Mouse (Mus musculus) stomach, embryonic 16.5 days (tissue): ENCODE results near the gene Map3k5. TPM values are rescaled to one million over a fixed set of nuclear protein-coding genes. Genes with fewer than 3 reads are reported as not detected.

Experiments
- ATAC-seq: fragments of 200-750 bp; cut with Nextera tagmentation; 2 replicates; pipeline ENCODE4 v1.8.0; 2017; ENCODE audit warnings: moderate number of reproducible peaks, moderate TSS enrichment; ENCODE audit not compliant: insufficient read depth, low FRiP score
- H3K27ac ChIP-seq: fragments of 300-500 bp; sonication (generic); 2 replicates; pipeline ENCODE4 v1.5.1; 2014; ENCODE audit warnings: low read length
- H3K27me3 ChIP-seq: fragments of 300-500 bp; sonication (generic); 2 replicates; pipeline ENCODE4 v1.6.1; 2014; ENCODE audit warnings: low read length, control low read depth, mixed read lengths; ENCODE audit not compliant: control insufficient read depth, insufficient read depth
- H3K36me3 ChIP-seq: fragments of 300-500 bp; sonication (generic); 2 replicates; pipeline ENCODE4 v1.6.1; 2014; ENCODE audit warnings: low read length; ENCODE audit not compliant: control insufficient read depth, insufficient read depth
- H3K4me1 ChIP-seq: fragments of 300-500 bp; sonication (generic); 2 replicates; pipeline ENCODE4 v1.6.1; 2014; ENCODE audit warnings: low read length, control low read depth, mixed read lengths; ENCODE audit not compliant: control insufficient read depth, insufficient read depth
- H3K4me2 ChIP-seq: fragments of 300-500 bp; sonication (generic); 2 replicates; pipeline ENCODE4 v1.6.1; 2014; ENCODE audit warnings: low read depth, low read length, mixed read lengths
- H3K4me3 ChIP-seq: fragments of 300-500 bp; sonication (generic); replicated peaks from 2 replicates; pipeline ENCODE4 v1.5.1; 2014; ENCODE audit warnings: mild to moderate bottlenecking, low read length
- H3K9ac ChIP-seq: fragments of 300-500 bp; sonication (generic); 2 replicates; pipeline ENCODE4 v1.6.1; 2014; ENCODE audit warnings: low read length
- H3K9me3 ChIP-seq: fragments of 300-500 bp; sonication (generic); replicated peaks from 2 replicates; pipeline ENCODE4 v1.6.1; 2016; ENCODE audit warnings: low read length, control low read depth; ENCODE audit not compliant: control insufficient read depth
- WGBS: fragments of 180-500 bp; shearing (Covaris S2); extraction: QIAGEN DNeasy Blood & Tissue Kit; methylation state at CpG from one replicate; pipeline ENCODE4 v1.1.7; 2014; 5-methylcytosine and 5-hydroxymethylcytosine counted together
- polyA plus RNA-seq: library from polyadenylated mRNA; unstranded; fragments of >200 nt; fragmentation: Nextera tagmentation; extraction: Ambion mirVana; gene quantifications from 2 replicates; pipeline ENCODE4 v1.2.1, GENCODE M21; 2015

Gene Map3k5
- polyA plus RNA-seq, 1 experiment from 2014 or later = 2.7 TPM

- ATAC-seq = no peak
- Histone ChIP-seq H3K9me3 (no peaks in the 10 kb centered on the region), H3K9ac (no peak overlapping the region), H3K4me1 (0 out of 2 replicates have a peak, but pooled peaks cover 10% of the 10 kb centered on the region), H3K27me3 (peaks cover 10% of the 10 kb centered on the region), H3K27ac (no peak overlapping the region), H3K4me2 (no peak overlapping the region), H3K36me3 (no peaks in the 10 kb centered on the region), H3K4me3 (no peak overlapping the region)
- 88% methylated on average over 1 of the region's 1 CpGs for WGBS
Measured at GRCm38 (mm10) chr10:20152131-20152530, 217.9 kb downstream of the Map3k5 start.

DNA sequence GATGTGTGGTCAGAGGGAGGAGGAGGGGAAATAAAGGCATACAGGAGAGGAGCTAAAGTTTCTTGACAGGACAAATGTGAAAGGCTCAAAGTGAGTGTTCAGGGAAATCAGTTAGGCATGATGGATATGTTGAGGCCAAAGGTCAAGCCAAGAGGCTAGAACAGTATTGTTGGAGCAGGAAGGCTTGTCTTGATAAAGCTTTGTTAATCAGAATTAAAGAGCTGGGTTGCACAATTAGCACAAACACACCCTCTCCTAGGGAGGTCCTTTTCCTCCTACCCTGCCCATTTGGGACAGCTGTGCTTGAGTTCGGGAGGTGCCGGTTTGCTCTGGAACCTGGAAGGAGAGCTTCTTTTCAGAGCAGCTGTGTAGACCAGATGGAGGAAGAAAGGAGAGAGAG is 219.2 kb downstream of the Map3k5 start:
- Histone ChIP-seq H3K27ac (no peak overlapping the region), H3K36me3 (no peaks in the 10 kb centered on the region), H3K4me3 (no peak overlapping the region), H3K9ac (no peak overlapping the region), H3K27me3 (peaks cover 9% of the 10 kb centered on the region), H3K9me3 (no peaks in the 10 kb centered on the region), H3K4me1 (0 out of 2 replicates have a peak, but pooled peaks cover 7% of the 10 kb centered on the region), H3K4me2 (no peak overlapping the region)
- 39% methylated on average over 2 of the region's 2 CpGs for WGBS
- 0 out of 2 replicates have a peak, but pooled peaks have one; percentile 28 for ATAC-seq

- Histone ChIP-seq H3K27me3 (0 out of 2 replicates have a peak, but pooled peaks cover 3% of the 10 kb centered on the region), H3K4me2 (no peak overlapping the region), H3K4me3 (no peak overlapping the region), H3K36me3 (no peaks in the 10 kb centered on the region), H3K27ac (no peak overlapping the region), H3K9ac (no peak overlapping the region), H3K4me1 (0 out of 2 replicates have a peak, but pooled peaks cover 3% of the 10 kb centered on the region), H3K9me3 (no peaks in the 10 kb centered on the region)
- no peak for ATAC-seq
- 74% methylated on average over 7 of the region's 7 CpGs for WGBS
Measured at GRCm38 (mm10) chr10:20155401-20155800, 221.1 kb downstream of the Map3k5 start.

DNA sequence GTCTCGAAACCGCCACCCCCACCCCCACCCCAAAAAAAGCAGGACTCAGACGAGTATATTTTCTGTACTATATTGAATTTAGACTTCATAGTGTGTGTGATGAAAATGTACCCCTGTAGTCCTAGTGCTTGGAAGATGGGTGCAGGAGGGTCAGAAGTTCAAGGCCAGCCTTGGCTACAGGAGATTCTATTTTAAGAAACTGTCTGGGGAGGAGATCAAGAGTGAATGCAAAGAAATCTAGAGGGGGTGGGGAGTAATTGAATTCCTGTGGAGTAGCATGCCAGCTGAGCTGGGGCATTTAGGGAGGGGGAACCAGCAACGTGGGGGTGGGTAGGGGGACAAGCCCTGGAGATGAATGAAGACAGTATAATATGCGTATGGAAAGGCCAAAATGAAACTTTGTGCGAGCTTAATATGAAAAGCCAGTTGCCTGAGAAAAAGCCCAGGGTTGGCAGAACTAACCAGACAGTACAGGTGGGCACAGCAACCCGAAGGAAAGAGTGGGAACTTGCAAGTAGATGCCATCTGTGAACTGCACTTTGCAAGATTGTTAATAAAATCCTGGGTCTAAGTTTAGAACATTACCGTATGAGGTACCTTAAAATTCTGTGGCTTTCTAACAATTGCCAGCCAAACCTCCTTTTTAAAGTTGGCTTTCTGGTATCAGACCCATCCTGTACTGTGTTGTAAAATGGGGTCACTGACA is 222.9 kb downstream of the Map3k5 start:
- Histone ChIP-seq H3K9me3 (no peaks in the 10 kb centered on the region), H3K4me3 (no peak overlapping the region), H3K4me2 (no peak overlapping the region), H3K27ac (no peak overlapping the region), H3K36me3 (no peaks in the 10 kb centered on the region), H3K4me1 (0 out of 2 replicates have a peak, but pooled peaks cover 3% of the 10 kb centered on the region), H3K27me3 (no peaks in the 10 kb centered on the region), H3K9ac (no peak overlapping the region)
- ATAC-seq = no peak
- 76% methylated on average over 8 of the region's 8 CpGs for WGBS

DNA sequence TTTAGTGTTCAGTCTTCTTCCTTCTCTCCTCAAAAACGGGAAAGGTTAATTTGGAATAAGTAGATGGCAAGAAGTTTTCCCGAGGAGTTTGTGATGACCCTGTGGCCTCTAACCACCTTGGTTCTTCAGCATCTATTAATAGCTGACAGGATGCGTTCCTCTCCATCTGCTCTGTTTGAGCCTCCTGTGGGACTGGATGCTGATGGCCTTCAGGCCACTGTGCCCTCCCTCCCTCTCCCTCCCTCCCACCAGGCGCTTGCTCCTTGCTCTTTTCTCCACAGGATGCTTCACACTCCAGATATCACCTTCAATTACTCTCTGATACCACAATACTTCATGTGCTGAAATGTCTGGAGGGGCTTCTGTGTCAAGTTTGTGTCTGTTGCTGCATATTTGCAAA is 224.5 kb downstream of the Map3k5 start:
- Histone ChIP-seq H3K4me3 (no peak overlapping the region), H3K27ac (no peak overlapping the region), H3K9ac (no peak overlapping the region), H3K4me2 (no peak overlapping the region), H3K4me1 (peaks cover 5% of the 10 kb centered on the region; the same call in 1 of the 2 replicates), H3K36me3 (no peaks in the 10 kb centered on the region), H3K27me3 (no peaks in the 10 kb centered on the region), H3K9me3 (no peaks in the 10 kb centered on the region)
- no peak for ATAC-seq
- WGBS = 54% methylated on average over 4 of the region's 4 CpGs

DNA sequence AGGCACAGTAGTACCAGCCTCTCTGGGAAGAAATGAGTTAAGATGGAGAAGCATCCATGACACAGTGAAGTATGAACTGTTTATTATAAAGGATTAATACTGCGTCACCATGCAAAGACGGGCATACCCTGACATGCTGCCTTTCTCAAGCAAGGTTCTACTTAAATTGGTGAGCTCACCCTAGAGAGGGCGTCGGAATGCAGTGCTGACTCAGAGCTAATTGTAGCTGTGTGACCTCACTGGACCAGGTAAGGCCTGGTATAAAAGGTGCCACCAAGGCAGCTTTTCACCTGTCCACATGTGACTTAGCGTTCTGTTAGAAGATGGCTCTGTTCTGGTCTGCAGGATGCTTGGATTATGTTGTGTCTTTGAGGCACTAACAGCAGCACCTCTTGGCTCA is 225.0 kb downstream of the Map3k5 start:
- H3K36me3 ChIP-seq = no peaks in the 10 kb centered on the region
- no peak overlapping the region for H3K4me2 ChIP-seq
- H3K27ac ChIP-seq = no peak overlapping the region
- WGBS = 67% methylated on average over 5 of the region's 5 CpGs
- H3K4me3 ChIP-seq = no peak overlapping the region
- no peaks in the 10 kb centered on the region for H3K9me3 ChIP-seq
- H3K27me3 ChIP-seq = no peaks in the 10 kb centered on the region
- no peak for ATAC-seq
- H3K4me1 ChIP-seq = peaks cover 5% of the 10 kb centered on the region; the same call in 1 of the 2 replicates
- H3K9ac ChIP-seq = no peak overlapping the region

GRCm38 (mm10) chr10:20160914-20161313 is 226.6 kb downstream of the Map3k5 start:
- Histone ChIP-seq H3K9ac (no peak overlapping the region), H3K36me3 (no peaks in the 10 kb centered on the region), H3K4me2 (no peak overlapping the region), H3K27ac (no peak overlapping the region), H3K4me3 (no peak overlapping the region), H3K4me1 (peaks cover 5% of the 10 kb centered on the region; the same call in 1 of the 2 replicates), H3K9me3 (no peaks in the 10 kb centered on the region), H3K27me3 (no peaks in the 10 kb centered on the region)
- WGBS = 62% methylated on average over 8 of the region's 8 CpGs
- ATAC-seq = no peak

DNA sequence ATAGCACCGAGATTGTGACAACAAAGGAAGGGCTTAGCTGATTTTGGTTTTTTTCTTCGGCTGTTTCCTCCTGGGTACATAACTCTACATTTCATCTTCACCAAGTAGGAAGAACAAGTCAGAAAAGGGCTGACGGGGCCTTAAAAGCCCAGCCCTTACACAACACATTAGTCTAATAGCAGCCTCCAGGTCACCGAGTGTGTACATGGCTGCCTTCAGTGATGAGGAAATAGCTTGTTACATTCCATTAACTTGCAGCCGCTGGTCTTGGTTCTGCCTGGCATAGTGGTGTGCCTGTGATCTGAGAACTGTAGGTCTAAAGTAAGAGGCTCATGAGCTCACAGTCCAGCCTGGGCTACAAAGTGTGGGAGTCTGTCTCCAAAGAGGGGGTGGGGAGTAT is 230.5 kb downstream of the Map3k5 start:
- WGBS = 70% methylated on average over 5 of the region's 5 CpGs
- no peak for ATAC-seq
- Histone ChIP-seq H3K9ac (no peak overlapping the region), H3K27me3 (no peaks in the 10 kb centered on the region), H3K4me1 (peaks cover 5% of the 10 kb centered on the region; the same call in 1 of the 2 replicates), H3K36me3 (no peaks in the 10 kb centered on the region), H3K9me3 (no peaks in the 10 kb centered on the region), H3K4me3 (no peak overlapping the region), H3K27ac (no peak overlapping the region), H3K4me2 (no peak overlapping the region)

- WGBS = 71% methylated on average over 11 of the region's 11 CpGs
- no peaks in the 10 kb centered on the region for H3K36me3 ChIP-seq
- no peaks in the 10 kb centered on the region for H3K9me3 ChIP-seq
- H3K9ac ChIP-seq = no peak overlapping the region
- H3K27me3 ChIP-seq = no peaks in the 10 kb centered on the region
- no peak for ATAC-seq
- no peak overlapping the region for H3K4me3 ChIP-seq
- H3K27ac ChIP-seq = no peak overlapping the region
- peaks cover 14% of the 10 kb centered on the region for H3K4me1 ChIP-seq
- H3K4me2 ChIP-seq = no peak overlapping the region
Measured at GRCm38 (mm10) chr10:20166797-20167196, 232.5 kb downstream of the Map3k5 start.
